Mouse (Mus musculus) hindbrain, embryonic 16.5 days (tissue): ENCODE measurements around the gene Atcay. TPM values are rescaled to one million over a fixed set of nuclear protein-coding genes. Genes with fewer than 3 reads are reported as not detected.
A peak's percentile ranks its signal among the peaks of the same experiment; 100 is the strongest.

Source experiments
- ATAC-seq: fragments of 200-750 bp; cut with Nextera tagmentation; 2 replicates; pipeline ENCODE4 v1.8.0; 2017; ENCODE audit warnings: moderate TSS enrichment, moderate library complexity
- H3K27ac ChIP-seq: fragments of 300-500 bp; sonication (generic); 2 replicates; pipeline ENCODE4 v1.5.1; 2014; ENCODE audit warnings: low read depth, mild to moderate bottlenecking, control low read depth, low read length, moderate library complexity
- H3K27me3 ChIP-seq: fragments of 300-500 bp; sonication (generic); replicated peaks from 2 replicates; pipeline ENCODE4 v1.6.1; 2014; ENCODE audit warnings: low read length; ENCODE audit not compliant: control insufficient read depth, insufficient read depth
- H3K36me3 ChIP-seq: fragments of 300-500 bp; sonication (generic); 2 replicates; pipeline ENCODE4 v1.6.1; 2014; ENCODE audit warnings: mild to moderate bottlenecking, low read length, moderate library complexity, mixed read lengths; ENCODE audit not compliant: control insufficient read depth, insufficient read depth
- H3K4me1 ChIP-seq: fragments of 300-500 bp; sonication (generic); 2 replicates; pipeline ENCODE4 v1.6.1; 2014; ENCODE audit warnings: low read depth, low read length; ENCODE audit not compliant: control insufficient read depth, insufficient read depth
- H3K4me2 ChIP-seq: fragments of 300-500 bp; sonication (generic); 2 replicates; pipeline ENCODE4 v1.6.1; 2014; ENCODE audit warnings: mild to moderate bottlenecking, low read length, control low read depth, moderate library complexity
- H3K4me3 ChIP-seq: fragments of 300-500 bp; sonication (generic); 2 replicates; pipeline ENCODE4 v1.5.1; 2014; ENCODE audit warnings: mild to moderate bottlenecking, low read length, control low read depth, moderate library complexity
- H3K9ac ChIP-seq: fragments of 300-500 bp; sonication (generic); 2 replicates; pipeline ENCODE4 v1.6.1; 2014; ENCODE audit warnings: low read depth, mild to moderate bottlenecking, control low read depth, low read length, moderate library complexity
- H3K9me3 ChIP-seq: fragments of 300-500 bp; sonication (generic); 2 replicates; pipeline ENCODE4 v1.6.1; 2014; ENCODE audit warnings: mild to moderate bottlenecking, low read length, moderate library complexity; ENCODE audit not compliant: control insufficient read depth
- WGBS: fragments of 180-500 bp; shearing (Covaris S2); extraction: QIAGEN DNeasy Blood & Tissue Kit; methylation state at CpG from one replicate; pipeline ENCODE4 v1.1.7; 2014; 5-methylcytosine and 5-hydroxymethylcytosine counted together
- polyA plus RNA-seq: library from polyadenylated mRNA; unstranded; fragments of >200 nt; fragmentation: Nextera tagmentation; extraction: Ambion mirVana; gene quantifications from 2 replicates; pipeline ENCODE4 v1.2.1, GENCODE M21; 2015

The Atcay gene
- polyA plus RNA-seq, 1 experiment from 2014 or later = 85.6 TPM

GRCm38 (mm10) chr10:81265540-81265939 lies 34.9 kb upstream of the Atcay start:
- 99% methylated on average over 5 of the region's 8 CpGs for WGBS
- ATAC-seq = no peak; the same call in 1 of the 2 replicates
- H3K36me3 ChIP-seq = peaks cover 11% of the 10 kb centered on the region; the same call in 1 of the 2 replicates
- no peaks in the 10 kb centered on the region for H3K27me3 ChIP-seq
- peak overlapping the region; percentile 79; the same call in 1 of the 2 replicates for H3K4me3 ChIP-seq
- H3K4me2 ChIP-seq = peak overlapping the region; percentile 74
- peaks cover 21% of the 10 kb centered on the region for H3K4me1 ChIP-seq
- H3K27ac ChIP-seq = no peak overlapping the region
- no peaks in the 10 kb centered on the region for H3K9me3 ChIP-seq
- peak overlapping the region; percentile 48 for H3K9ac ChIP-seq

- Histone ChIP-seq H3K4me3 (no peak overlapping the region), H3K27me3 (peaks cover 10% of the 10 kb centered on the region), H3K4me1 (peaks cover 28% of the 10 kb centered on the region), H3K9me3 (no peaks in the 10 kb centered on the region), H3K27ac (no peak overlapping the region), H3K9ac (no peak overlapping the region), H3K4me2 (no peak overlapping the region), H3K36me3 (peaks cover 11% of the 10 kb centered on the region; the same call in 1 of the 2 replicates)
- no peak for ATAC-seq
- WGBS = 86% methylated on average over 4 of the region's 4 CpGs
Measured at GRCm38 (mm10) chr10:81261025-81261424, 30.4 kb upstream of the Atcay start.

- Histone ChIP-seq H3K4me2 (no peak overlapping the region), H3K9me3 (no peaks in the 10 kb centered on the region), H3K36me3 (peaks cover 7% of the 10 kb centered on the region; the same call in 1 of the 2 replicates), H3K4me3 (no peak overlapping the region), H3K4me1 (peaks cover 20% of the 10 kb centered on the region), H3K27ac (no peak overlapping the region), H3K27me3 (peaks cover 10% of the 10 kb centered on the region), H3K9ac (peak overlapping the region; percentile 44)
- 32% methylated on average over 21 of the region's 21 CpGs for WGBS
- no peak for ATAC-seq
Measured at GRCm38 (mm10) chr10:81259225-81259884, 28.7 kb upstream of the Atcay start.

- H3K9me3 ChIP-seq = no peaks in the 10 kb centered on the region
- H3K27ac ChIP-seq = no peak overlapping the region
- peaks cover 4% of the 10 kb centered on the region; the same call in 1 of the 2 replicates for H3K36me3 ChIP-seq
- H3K27me3 ChIP-seq = peaks cover 10% of the 10 kb centered on the region
- no peak for ATAC-seq
- H3K9ac ChIP-seq = peak overlapping the region; percentile 78
- 1% methylated on average over 62 of the region's 62 CpGs for WGBS
- peaks cover 27% of the 10 kb centered on the region for H3K4me1 ChIP-seq
- H3K4me2 ChIP-seq = peak overlapping the region; percentile 91
- peak overlapping the region; percentile 61 for H3K4me3 ChIP-seq
Measured at GRCm38 (mm10) chr10:81257158-81258039, 26.8 kb upstream of the Atcay start.

- Histone ChIP-seq H3K36me3 (peaks cover 2% of the 10 kb centered on the region; the same call in 1 of the 2 replicates), H3K27me3 (peaks cover 15% of the 10 kb centered on the region), H3K27ac (no peak overlapping the region), H3K4me1 (peaks cover 29% of the 10 kb centered on the region), H3K9me3 (no peaks in the 10 kb centered on the region), H3K9ac (no peak overlapping the region), H3K4me2 (no peak overlapping the region), H3K4me3 (no peak overlapping the region)
- WGBS = 63% methylated on average over 1 of the region's 1 CpGs
- ATAC-seq = no peak
Measured at GRCm38 (mm10) chr10:81254886-81255285, 24.3 kb upstream of the Atcay start.

GRCm38 (mm10) chr10:81252424-81253419 lies 22.1 kb upstream of the Atcay start, which contains the start of gene Matk:
Gene Matk (plus strand): TSS chr10:81252935.
- 9% methylated on average over 42 of the region's 44 CpGs for WGBS
- peak; percentile 86 for ATAC-seq
- Histone ChIP-seq H3K27me3 (peaks cover 10% of the 10 kb centered on the region), H3K4me2 (peak within 1 kb of the TSS; percentile 70), H3K4me1 (peaks cover 15% of the 10 kb centered on the region), H3K9ac (peak within 1 kb of the TSS; percentile 41), H3K27ac (peak within 1 kb of the TSS; percentile 73), H3K36me3 (peaks cover 4% of the 10 kb centered on the region; the same call in 1 of the 2 replicates), H3K4me3 (peak within 1 kb of the TSS; percentile 38), H3K9me3 (no peaks in the 10 kb centered on the region)

GRCm38 (mm10) chr10:81249442-81249841 lies 18.8 kb upstream of the Atcay start:
- H3K36me3 ChIP-seq = peaks cover 4% of the 10 kb centered on the region; the same call in 1 of the 2 replicates
- H3K4me1 ChIP-seq = peaks cover 9% of the 10 kb centered on the region
- no peak overlapping the region for H3K9ac ChIP-seq
- WGBS = 82% methylated on average over 8 of the region's 8 CpGs
- no peak overlapping the region for H3K4me3 ChIP-seq
- no peak overlapping the region for H3K4me2 ChIP-seq
- no peak overlapping the region for H3K27ac ChIP-seq
- no peak for ATAC-seq
- H3K9me3 ChIP-seq = no peaks in the 10 kb centered on the region
- peaks cover 5% of the 10 kb centered on the region for H3K27me3 ChIP-seq

GRCm38 (mm10) chr10:81247804-81248203 lies 17.2 kb upstream of the Atcay start:
- Histone ChIP-seq H3K36me3 (peaks cover 4% of the 10 kb centered on the region; the same call in 1 of the 2 replicates), H3K4me2 (no peak overlapping the region), H3K27me3 (peaks cover 5% of the 10 kb centered on the region; the same call in 1 of the 2 replicates), H3K4me3 (no peak overlapping the region), H3K27ac (no peak overlapping the region), H3K4me1 (peaks cover 6% of the 10 kb centered on the region), H3K9me3 (no peaks in the 10 kb centered on the region), H3K9ac (no peak overlapping the region)
- WGBS = 100% methylated on average over 2 of the region's 2 CpGs
- ATAC-seq = no peak
